Mouse (Mus musculus) T-helper 17 cell (primary cell): ENCODE data around the gene Tmem120a.

ENCODE experiments used
- in situ Hi-C, 2 experiments: fragments of 300-600 bp; cut with MboI, MseI; formaldehyde crosslinking; loops; 1 replicate in 1 of 2; 2 replicates in 1 of 2; pipeline ENCODE4 v1.15.1; 2025; ENCODE audit warnings: high pct_unique_total_duplicates in 2 of 2

Gene Tmem120a

DNA sequence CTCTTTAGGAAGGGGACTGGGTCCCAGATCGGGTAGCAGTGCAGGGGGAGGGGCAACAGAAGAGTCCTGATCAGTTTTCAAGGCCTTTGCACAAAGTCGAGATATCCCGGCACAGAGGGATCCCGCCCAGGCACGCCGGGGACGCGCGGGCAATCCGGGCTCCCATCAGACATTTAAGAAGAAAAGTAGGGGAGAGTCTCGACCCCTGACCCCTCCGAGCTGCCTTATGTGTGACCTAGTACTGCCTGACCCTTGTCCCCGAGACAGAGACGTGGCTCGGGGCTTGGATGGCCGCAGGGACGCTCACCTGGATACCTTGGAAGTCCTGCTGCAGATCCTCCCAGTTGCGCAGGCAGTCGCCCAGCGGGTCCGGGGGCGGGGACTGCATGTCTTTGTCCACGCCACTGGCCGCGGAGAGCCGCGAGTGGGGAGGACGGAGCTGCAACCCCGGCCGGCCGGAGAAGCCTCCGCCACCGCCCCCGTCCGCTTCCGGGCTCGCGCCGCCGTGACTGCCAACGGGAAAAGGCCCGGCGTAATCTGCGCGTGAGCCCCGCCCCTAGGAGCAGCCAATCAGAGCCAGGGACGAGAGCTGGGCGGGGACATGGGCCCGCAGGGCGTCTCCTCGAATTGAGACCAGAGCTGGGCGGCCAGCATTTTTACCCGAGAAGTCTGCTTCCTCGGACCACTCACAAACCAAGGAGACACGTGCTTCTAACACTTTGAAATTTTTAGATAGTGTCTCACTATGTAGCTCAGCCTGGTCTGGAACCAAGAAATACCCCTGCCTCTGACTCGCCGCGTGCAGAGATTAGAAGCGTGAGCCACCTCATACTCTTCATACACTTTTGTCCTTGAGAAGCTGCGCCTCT, at the start of gene Tmem120a:
TSS of gene Tmem120a (minus strand) at position 708 of the 869 bp plus-strand sequence.
- in situ Hi-C loops = no loop called here

- in situ Hi-C loops = no loop called here
These were observed 38.7 kb upstream of the Tmem120a start for GRCm38 (mm10) chr5:135782901-135783300.

- in situ Hi-C loops = no loop called here
These were observed 36.1 kb upstream of the Tmem120a start for GRCm38 (mm10) chr5:135780331-135780730.

DNA sequence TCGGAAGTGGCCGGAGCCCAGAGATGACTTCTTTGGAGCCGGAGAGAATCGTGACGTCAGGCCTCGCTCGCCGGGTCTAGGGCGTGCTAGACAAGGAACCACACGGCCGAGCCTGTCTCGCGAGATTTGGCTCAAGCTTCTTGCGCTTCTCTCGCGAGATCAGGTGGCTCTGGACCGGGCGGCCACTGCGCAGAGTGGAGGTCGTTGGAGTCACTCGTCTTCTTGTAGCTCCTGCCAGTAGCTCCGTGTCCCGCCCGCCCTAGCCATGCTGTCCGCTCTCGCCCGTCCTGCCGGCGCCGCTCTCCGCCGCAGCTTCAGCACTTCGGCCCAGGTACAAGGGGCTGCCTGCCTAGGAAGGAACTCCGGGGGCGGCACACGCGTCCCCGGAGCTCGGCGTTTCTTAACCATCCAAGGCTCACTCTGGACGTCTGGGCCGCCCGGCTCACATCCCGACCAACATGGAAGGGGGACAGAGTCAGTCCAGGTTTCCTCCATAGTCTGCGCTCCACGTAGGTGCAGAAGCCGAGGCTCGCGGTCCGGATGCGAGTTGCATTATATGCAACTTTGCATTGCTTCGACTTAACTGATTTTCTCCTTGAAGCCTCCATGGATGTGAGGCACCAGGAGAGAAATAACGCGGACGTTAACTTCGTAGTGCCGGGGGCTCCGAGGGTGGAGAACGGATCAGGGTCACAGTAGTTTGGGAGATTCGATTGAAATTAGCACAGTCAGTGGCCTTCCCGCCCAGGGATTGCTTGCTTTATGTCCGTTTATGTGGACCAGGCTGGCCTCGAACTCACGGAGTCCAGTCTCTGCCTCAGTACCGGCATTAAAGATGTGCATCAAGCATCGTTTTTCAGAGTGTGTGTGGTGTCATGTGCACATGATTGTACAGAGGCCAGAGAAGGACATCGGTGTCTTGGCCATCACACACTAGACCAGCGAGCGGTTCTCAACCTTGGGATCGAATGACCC, 34.5 kb upstream of the Tmem120a start, which contains the start of gene Mdh2:
TSS of gene Mdh2 (plus strand) at position 10 of the 975 bp plus-strand sequence.
- in situ Hi-C loops = loop anchor here in 1 of 2 experiments (5.0 kb wide), 1 partner anchor 231 kb away; the partner anchor contains the start of gene Hip1

- in situ Hi-C loops = loop anchor here in 1 of 2 experiments (5.0 kb wide), 1 partner anchor 231 kb away; the partner anchor contains the start of gene Hip1
These were observed 33.7 kb upstream of the Tmem120a start, which contains the start of gene Styxl1 for GRCm38 (mm10) chr5:135777796-135778470. Styxl1 (minus strand) TSS chr5:135778385.

- in situ Hi-C loops = loop anchor here in 1 of 2 experiments (5.0 kb wide), 1 partner anchor 229 kb away; the partner anchor contains the start of gene Hip1
These were observed 32.3 kb upstream of the Tmem120a start for GRCm38 (mm10) chr5:135776546-135776945.

DNA sequence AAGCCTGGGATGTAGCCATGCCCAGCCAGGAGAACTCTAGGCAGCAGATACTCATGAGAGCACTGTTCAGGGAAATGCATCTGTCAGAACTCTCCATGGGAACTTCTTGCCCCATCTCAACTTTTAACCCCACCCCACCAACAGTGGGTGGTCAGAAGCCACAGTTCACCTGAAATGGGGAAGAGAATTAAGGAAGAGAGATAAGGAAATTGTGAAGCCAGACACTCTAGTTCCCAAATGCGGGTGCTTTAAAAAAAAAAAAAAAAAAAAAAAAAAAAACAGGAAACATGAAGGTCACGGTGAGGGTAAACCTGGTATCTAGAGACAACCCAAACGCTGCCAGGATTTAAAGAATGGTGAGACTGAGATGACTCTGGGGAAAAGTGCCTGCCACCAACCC, 28.3 kb upstream of the Tmem120a start:
- in situ Hi-C loops = no loop called here

- in situ Hi-C loops = loop anchor here (5.0 kb wide), 1 partner anchor 148 kb away; no protein-coding TSS in a partner anchor
These were observed 20.7 kb upstream of the Tmem120a start for GRCm38 (mm10) chr5:135764971-135765370.

DNA sequence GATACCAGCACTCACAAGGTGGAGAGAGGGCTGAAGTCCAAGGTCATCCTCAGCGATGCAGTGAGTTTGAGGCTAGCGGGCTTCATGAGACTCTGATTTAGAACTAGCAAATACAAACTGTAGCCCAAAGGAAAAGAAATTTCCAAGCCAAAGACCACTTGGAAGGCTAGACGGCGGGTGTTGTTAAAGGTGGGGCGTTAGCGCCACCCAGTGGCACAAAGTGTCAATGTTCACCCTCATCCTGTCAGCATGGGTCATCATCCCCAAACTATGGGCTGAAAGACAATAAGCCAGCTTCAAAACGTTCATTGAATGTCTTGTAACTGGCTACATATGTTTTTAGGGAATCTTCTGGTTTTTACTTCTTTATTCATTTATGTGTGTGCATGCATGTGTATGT, 19.3 kb upstream of the Tmem120a start:
- in situ Hi-C loops = loop anchor here in 1 of 2 experiments (5.0 kb wide), 1 partner anchor 146 kb away; no protein-coding TSS in a partner anchor

- in situ Hi-C loops = loop anchor here in 1 of 2 experiments (5.0 kb wide), 1 partner anchor 145 kb away; no protein-coding TSS in a partner anchor
These were observed 17.6 kb upstream of the Tmem120a start for GRCm38 (mm10) chr5:135761881-135762280.

DNA sequence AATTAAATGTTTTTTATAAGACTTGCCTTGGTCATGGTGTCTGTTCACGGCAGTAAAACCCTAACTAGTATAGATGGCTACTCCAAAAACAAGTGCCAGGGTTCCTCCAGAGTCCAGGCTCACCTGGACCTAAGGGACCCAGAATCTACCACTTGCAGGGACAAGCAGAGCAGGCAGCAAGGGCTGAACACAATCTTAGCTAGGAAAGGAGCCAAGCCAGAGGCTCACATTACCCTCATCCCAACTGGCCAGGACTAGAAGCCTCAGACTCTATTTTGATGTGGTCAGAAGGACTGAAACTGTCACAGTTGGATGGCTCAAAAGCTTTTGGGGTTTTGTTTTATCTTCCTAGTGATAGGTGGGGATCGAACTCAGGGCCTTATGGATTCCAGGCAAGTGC, 7.3 kb upstream of the Tmem120a start:
- in situ Hi-C loops = loop anchor here in 1 of 2 experiments (10.0 kb wide), 1 partner anchor 347 kb away; no protein-coding TSS in a partner anchor

DNA sequence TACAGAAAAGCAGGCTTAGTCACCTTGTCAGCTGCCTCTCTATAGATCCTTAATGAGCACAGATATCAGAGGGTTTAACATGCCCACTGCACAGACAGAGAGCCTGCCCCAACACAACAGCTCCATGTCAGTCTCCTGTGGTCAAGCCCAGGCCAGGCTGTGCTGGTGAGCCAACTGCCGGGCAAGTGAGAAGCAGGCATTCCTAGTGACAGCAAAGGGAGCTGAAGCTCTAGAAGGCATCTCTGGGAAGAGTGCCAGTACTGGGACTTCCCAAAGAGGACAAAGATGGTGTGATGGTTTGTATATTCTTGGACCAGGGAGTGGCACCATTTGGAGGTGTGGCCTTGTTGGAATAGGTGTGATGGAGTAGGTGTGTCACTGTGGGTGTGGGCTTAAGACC, 6.8 kb upstream of the Tmem120a start:
- in situ Hi-C loops = loop anchor here in 1 of 2 experiments (10.0 kb wide), 1 partner anchor 346 kb away; no protein-coding TSS in a partner anchor

DNA sequence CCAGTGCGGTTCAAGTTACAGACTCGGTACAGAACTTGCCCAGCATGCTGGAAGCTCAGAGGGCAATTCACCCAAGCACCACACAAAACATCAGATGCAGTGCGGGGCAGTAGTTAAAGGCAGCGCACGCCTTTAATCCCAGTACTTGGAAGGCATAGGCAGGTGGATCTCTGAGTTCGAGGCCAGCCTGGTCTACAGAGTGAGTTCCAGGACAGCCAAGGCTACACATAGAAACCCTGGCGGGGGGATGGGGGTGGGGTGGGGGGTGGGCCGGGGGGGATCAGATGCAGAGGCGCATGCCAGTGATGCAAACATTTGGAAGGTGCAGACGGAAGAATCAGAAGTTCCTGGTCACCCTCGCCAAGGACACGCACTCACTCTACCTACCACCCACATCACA, 494 bp upstream of the Tmem120a start:
- in situ Hi-C loops = no loop called here

DNA sequence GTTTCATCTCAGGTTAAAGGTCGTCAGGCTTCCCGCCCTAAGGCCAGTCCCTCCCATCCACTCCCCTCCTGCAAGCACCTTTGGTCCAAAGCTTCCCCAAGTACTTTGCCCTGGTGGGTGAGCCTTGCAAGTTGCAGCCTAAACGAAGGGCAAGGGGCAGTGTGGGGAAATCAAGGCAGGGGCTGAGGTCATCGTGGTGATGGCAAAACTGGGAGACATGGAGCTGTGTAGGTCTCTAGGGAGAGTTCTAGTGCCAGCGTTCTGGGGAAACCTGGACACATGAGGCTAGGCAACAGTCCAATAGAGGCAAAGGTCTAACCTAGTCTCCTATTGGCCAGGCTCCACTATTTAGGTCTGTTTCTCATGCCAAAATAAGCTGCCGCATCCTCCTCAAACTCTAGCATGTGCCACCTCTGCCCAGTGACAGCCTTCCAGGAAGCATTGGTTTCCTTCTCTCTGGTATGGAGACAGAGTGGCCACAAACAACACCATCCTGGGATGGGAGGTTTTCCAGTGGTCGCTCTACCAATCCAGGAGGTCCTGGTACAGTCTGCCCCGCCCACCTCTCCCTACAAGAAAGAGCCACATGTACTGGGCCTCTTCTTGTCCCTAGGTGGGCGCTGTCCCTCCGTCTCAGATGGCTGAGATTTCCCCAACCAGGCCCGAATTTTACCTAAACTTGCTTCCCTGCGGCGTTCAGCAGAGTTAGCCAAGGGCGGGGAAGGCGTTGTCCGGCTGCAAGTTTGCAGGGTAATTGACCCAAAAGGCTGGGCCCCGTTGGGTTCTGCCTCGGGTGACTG, 1.1 kb downstream of the Tmem120a start:
- in situ Hi-C loops = no loop called here

- in situ Hi-C loops = no loop called here
These were observed 2.1 kb downstream of the Tmem120a start for GRCm38 (mm10) chr5:135742156-135742555.

DNA sequence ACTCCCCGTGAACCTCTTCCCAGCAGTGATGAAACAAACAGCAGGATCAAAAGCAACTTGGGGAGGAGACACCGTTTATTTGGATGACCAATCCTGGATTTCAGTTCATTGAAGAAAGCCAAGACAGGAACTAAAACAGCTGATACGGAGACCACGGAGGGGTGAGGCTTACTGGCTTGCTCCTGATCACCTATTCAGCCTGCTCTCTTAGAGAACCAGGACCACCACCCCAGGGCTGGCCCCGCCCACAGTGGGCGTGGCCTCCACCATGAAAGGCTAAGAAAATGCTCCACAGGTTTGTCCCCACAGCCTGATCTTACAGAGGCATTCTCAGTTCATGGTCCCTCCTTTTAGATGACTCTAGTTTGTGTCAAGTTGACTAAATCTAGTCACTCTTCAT, 6.0 kb downstream of the Tmem120a start:
- in situ Hi-C loops = no loop called here

DNA sequence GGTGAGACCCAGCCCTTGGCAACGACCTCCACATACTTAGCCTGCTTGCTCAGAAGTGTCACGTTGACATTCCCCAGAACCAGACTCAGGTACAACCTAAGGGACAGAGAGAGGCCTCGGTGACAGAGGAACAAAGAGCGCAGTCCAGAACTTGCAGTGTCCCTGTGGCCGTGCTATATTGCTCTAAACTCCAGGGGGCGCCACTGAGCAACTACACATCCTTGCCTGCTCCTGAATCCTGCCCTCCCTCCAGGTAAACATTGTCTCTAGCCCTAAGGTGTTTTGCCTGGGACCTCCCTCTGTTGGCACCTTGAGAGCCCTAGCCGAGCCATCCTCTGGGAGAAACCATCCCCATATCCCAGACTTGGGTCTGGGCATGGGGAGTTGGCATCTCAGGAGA, 7.1 kb downstream of the Tmem120a start:
- in situ Hi-C loops = no loop called here

DNA sequence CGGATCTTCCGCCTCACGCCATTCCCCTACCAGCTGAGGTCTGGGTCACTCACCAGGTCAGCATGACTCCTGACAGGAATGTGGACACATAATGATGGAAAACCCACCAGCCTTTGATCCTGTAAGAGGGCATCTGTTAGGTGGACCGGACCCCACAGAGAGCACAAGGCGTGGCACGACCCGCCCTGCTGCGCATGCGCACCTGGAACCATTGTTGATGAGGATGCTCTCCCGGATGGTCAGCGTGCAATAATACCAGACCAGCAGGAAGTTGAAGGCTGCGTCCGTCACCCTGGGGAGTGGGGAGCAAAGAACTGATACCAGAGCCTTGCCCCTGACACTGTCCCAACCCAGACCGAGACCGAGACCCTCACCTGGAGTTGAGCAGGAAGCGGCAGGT, 7.7 kb downstream of the Tmem120a start:
- in situ Hi-C loops = no loop called here

- in situ Hi-C loops = no loop called here
These were observed 8.5 kb downstream of the Tmem120a start for GRCm38 (mm10) chr5:135735741-135736140.
